Mouse (Mus musculus): ENCODE data around the gene 9530068E07Rik. TPM values are rescaled to one million over a fixed set of nuclear protein-coding genes. Genes with fewer than 3 reads are reported as not detected.
A peak's percentile ranks its signal among the peaks of the same experiment; 100 is the strongest.

The 9530068E07Rik gene
- polyA plus RNA-seq, 1 experiment from 2014 or later: 193 TPM

GRCm38 (mm10) chr11:52360471-52361277 lies 35.6 kb upstream of the 9530068E07Rik start, which contains the start of gene Vdac1:
TSS of gene Vdac1 (plus strand) at chr11:52360860.
- ATAC-seq (ENCODE audit: extremely low read depth, insufficient number of reproducible peaks, low FRiP score, low TSS enrichment): peak; percentile 87
- Histone ChIP-seq H3K9me3 (0 out of 2 replicates have a peak, but pooled peaks cover 2% of the 10 kb centered on the region), H3K4me2 (peak within 1 kb of the TSS; percentile 71), H3K4me1 (peaks cover 52% of the 10 kb centered on the region), H3K27ac (replicated peaks) (peak within 1 kb of the TSS; percentile 99), H3K4me3 (peak within 1 kb of the TSS; percentile 99), H3K36me3 (no peaks in the 10 kb centered on the region), H3K27me3 (replicated peaks) (no peaks in the 10 kb centered on the region), H3K9ac (peak within 1 kb of the TSS; percentile 100)
- under 1% methylated on average over 84 of the region's 84 CpGs for WGBS

- H3K36me3 ChIP-seq: no peaks in the 10 kb centered on the region
- peak overlapping the region; percentile 100 for H3K9ac ChIP-seq
- peak; percentile 25; the same call in 1 of the 2 replicates for ATAC-seq (ENCODE audit: extremely low read depth, insufficient number of reproducible peaks, low FRiP score, low TSS enrichment)
- H3K9me3 ChIP-seq: no peaks in the 10 kb centered on the region
- H3K4me1 ChIP-seq: peaks cover 59% of the 10 kb centered on the region
- H3K27ac ChIP-seq (replicated peaks): peak overlapping the region; percentile 99
- H3K4me2 ChIP-seq: peak overlapping the region; percentile 71
- H3K27me3 ChIP-seq (replicated peaks): no peaks in the 10 kb centered on the region
- H3K4me3 ChIP-seq: peak overlapping the region; percentile 99
- WGBS: under 1% methylated on average over 47 of the region's 47 CpGs
Measured at GRCm38 (mm10) chr11:52361287-52361921, 34.8 kb upstream of the 9530068E07Rik start.

GRCm38 (mm10) chr11:52364376-52364775 lies 31.9 kb upstream of the 9530068E07Rik start:
- peaks cover 8% of the 10 kb centered on the region; the same call in 1 of the 2 replicates for H3K36me3 ChIP-seq
- ATAC-seq (ENCODE audit: extremely low read depth, insufficient number of reproducible peaks, low FRiP score, low TSS enrichment): no peak
- H3K4me2 ChIP-seq: peak overlapping the region; percentile 71
- no peaks in the 10 kb centered on the region for H3K9me3 ChIP-seq
- H3K27me3 ChIP-seq (replicated peaks): no peaks in the 10 kb centered on the region
- H3K9ac ChIP-seq: peak overlapping the region; percentile 77
- peak overlapping the region; percentile 30; the same call in 1 of the 2 replicates for H3K4me3 ChIP-seq
- peak overlapping the region; percentile 95 for H3K27ac ChIP-seq (replicated peaks)
- H3K4me1 ChIP-seq: peaks cover 80% of the 10 kb centered on the region
- 70% methylated on average over 2 of the region's 2 CpGs for WGBS

- peak overlapping the region; percentile 30 for H3K4me3 ChIP-seq
Measured at GRCm38 (mm10) chr11:52365143-52365542, 31.1 kb upstream of the 9530068E07Rik start.

GRCm38 (mm10) chr11:52366358-52366757 lies 29.9 kb upstream of the 9530068E07Rik start:
- Histone ChIP-seq H3K27ac (replicated peaks) (no peak overlapping the region), H3K4me2 (peak overlapping the region; percentile 6; the same call in 1 of the 2 replicates), H3K4me1 (peaks cover 90% of the 10 kb centered on the region), H3K27me3 (replicated peaks) (no peaks in the 10 kb centered on the region), H3K4me3 (no peak overlapping the region), H3K9ac (peak overlapping the region; percentile 50), H3K36me3 (peaks cover 8% of the 10 kb centered on the region; the same call in 1 of the 2 replicates), H3K9me3 (no peaks in the 10 kb centered on the region)
- 62% methylated on average over 5 of the region's 5 CpGs for WGBS
- ATAC-seq (ENCODE audit: extremely low read depth, insufficient number of reproducible peaks, low FRiP score, low TSS enrichment): no peak

More at GRCm38 (mm10) chr11:52365143-52365542, 31.1 kb upstream of the 9530068E07Rik start:
- no peak for ATAC-seq (ENCODE audit: extremely low read depth, insufficient number of reproducible peaks, low FRiP score, low TSS enrichment)
- Histone ChIP-seq H3K36me3 (peaks cover 8% of the 10 kb centered on the region; the same call in 1 of the 2 replicates), H3K4me2 (peak overlapping the region; percentile 71), H3K27me3 (replicated peaks) (no peaks in the 10 kb centered on the region), H3K4me1 (peaks cover 78% of the 10 kb centered on the region), H3K9me3 (no peaks in the 10 kb centered on the region), H3K27ac (replicated peaks) (peak overlapping the region; percentile 95), H3K9ac (peak overlapping the region; percentile 77)
- 30% methylated on average over 1 of the region's 1 CpGs for WGBS

GRCm38 (mm10) chr11:52368176-52368985 lies 27.8 kb upstream of the 9530068E07Rik start:
- Histone ChIP-seq H3K27me3 (replicated peaks) (no peaks in the 10 kb centered on the region), H3K27ac (replicated peaks) (peak overlapping the region; percentile 39; the same call in 1 of the 2 replicates), H3K4me2 (no peak overlapping the region), H3K4me1 (peaks cover 78% of the 10 kb centered on the region), H3K9ac (no peak overlapping the region), H3K4me3 (no peak overlapping the region), H3K36me3 (peaks cover 8% of the 10 kb centered on the region; the same call in 1 of the 2 replicates), H3K9me3 (no peaks in the 10 kb centered on the region)
- no peak for ATAC-seq (ENCODE audit: extremely low read depth, insufficient number of reproducible peaks, low FRiP score, low TSS enrichment)
- 61% methylated on average over 10 of the region's 10 CpGs for WGBS

GRCm38 (mm10) chr11:52369252-52370134 lies 26.7 kb upstream of the 9530068E07Rik start:
- H3K4me3 ChIP-seq: no peak overlapping the region
- peak overlapping the region; percentile 89 for H3K27ac ChIP-seq (replicated peaks)
- peaks cover 76% of the 10 kb centered on the region for H3K4me1 ChIP-seq
- H3K27me3 ChIP-seq (replicated peaks): no peaks in the 10 kb centered on the region
- peaks cover 16% of the 10 kb centered on the region for H3K36me3 ChIP-seq
- 86% methylated on average over 9 of the region's 9 CpGs for WGBS
- no peak overlapping the region for H3K9ac ChIP-seq
- H3K9me3 ChIP-seq: no peaks in the 10 kb centered on the region
- H3K4me2 ChIP-seq: no peak overlapping the region
- ATAC-seq (ENCODE audit: extremely low read depth, insufficient number of reproducible peaks, low FRiP score, low TSS enrichment): no peak

GRCm38 (mm10) chr11:52370135-52370452 lies 26.1 kb upstream of the 9530068E07Rik start:
- Histone ChIP-seq H3K27ac (replicated peaks) (peak overlapping the region; percentile 89), H3K4me2 (no peak overlapping the region), H3K4me1 (peaks cover 73% of the 10 kb centered on the region), H3K9me3 (no peaks in the 10 kb centered on the region), H3K9ac (no peak overlapping the region), H3K4me3 (no peak overlapping the region), H3K36me3 (peaks cover 22% of the 10 kb centered on the region), H3K27me3 (replicated peaks) (no peaks in the 10 kb centered on the region)
- WGBS: 93% methylated on average over 2 of the region's 2 CpGs
- no peak for ATAC-seq (ENCODE audit: extremely low read depth, insufficient number of reproducible peaks, low FRiP score, low TSS enrichment)

- H3K27ac ChIP-seq (replicated peaks): peak overlapping the region; percentile 89
- 18% methylated on average over 2 of the region's 2 CpGs for whole genome bisulfite sequencing
- H3K9ac ChIP-seq: peak overlapping the region; percentile 47; the same call in 1 of the 2 replicates
- peaks cover 27% of the 10 kb centered on the region for H3K36me3 ChIP-seq
- H3K27me3 ChIP-seq (replicated peaks): no peaks in the 10 kb centered on the region
- peak overlapping the region; percentile 31 for H3K4me2 ChIP-seq
- no peak overlapping the region for H3K4me3 ChIP-seq
- no peaks in the 10 kb centered on the region for H3K9me3 ChIP-seq
- peaks cover 69% of the 10 kb centered on the region for H3K4me1 ChIP-seq
- ATAC-seq (ENCODE audit: extremely low read depth, insufficient number of reproducible peaks, low FRiP score, low TSS enrichment): no peak; the same call in 1 of the 2 replicates
Measured at GRCm38 (mm10) chr11:52370538-52370937, 25.7 kb upstream of the 9530068E07Rik start.

- 84% methylated on average over 7 of the region's 7 CpGs for WGBS
- Histone ChIP-seq H3K9me3 (no peaks in the 10 kb centered on the region), H3K36me3 (peaks cover 54% of the 10 kb centered on the region), H3K27me3 (replicated peaks) (no peaks in the 10 kb centered on the region), H3K4me3 (no peak overlapping the region), H3K9ac (no peak overlapping the region), H3K27ac (replicated peaks) (no peak overlapping the region), H3K4me1 (peaks cover 46% of the 10 kb centered on the region), H3K4me2 (no peak overlapping the region)
- ATAC-seq (ENCODE audit: extremely low read depth, insufficient number of reproducible peaks, low FRiP score, low TSS enrichment): no peak
Measured at GRCm38 (mm10) chr11:52373841-52374240, 22.4 kb upstream of the 9530068E07Rik start.

All from heart, embryonic 13.5 days (tissue).